Mouse (Mus musculus): ENCODE measurements around the gene Actg1.
"Not testable (repeated sequence)": the region's sequence is repeated elsewhere in the genome, so short reads cannot be mapped to it uniquely, and the experiment has no call there.

Actg1 gene

GRCm38 (mm10) chr11:120360062-120360461, 11.7 kb upstream of the Actg1 start:
- DNase-seq = peak in 1 of 2 experiments; percentile 38

GRCm38 (mm10) chr11:120359391-120359790, 11.0 kb upstream of the Actg1 start:
- peak; percentile 48 to 62 for DNase-seq

GRCm38 (mm10) chr11:120357791-120358401, 9.6 kb upstream of the Actg1 start:
- DNase-seq = no peak

- DNase-seq = peak in 1 of 2 experiments; percentile 0
Observed at GRCm38 (mm10) chr11:120356900-120357299, 8.6 kb upstream of the Actg1 start.

GRCm38 (mm10) chr11:120356319-120356840, 8.0 kb upstream of the Actg1 start:
- DNase-seq = peak in 1 of 2 experiments; percentile 0

- DNase-seq = no peak
Observed at GRCm38 (mm10) chr11:120355277-120356039, 7.1 kb upstream of the Actg1 start.

GRCm38 (mm10) chr11:120354304-120355276, 6.2 kb upstream of the Actg1 start:
- no peak for DNase-seq

- peak; percentile 70 to 75 for DNase-seq
Observed at GRCm38 (mm10) chr11:120353500-120354303, 5.4 kb upstream of the Actg1 start.

GRCm38 (mm10) chr11:120352571-120353290, 4.4 kb upstream of the Actg1 start:
- no peak for DNase-seq

GRCm38 (mm10) chr11:120352093-120352350, 3.7 kb upstream of the Actg1 start:
- DNase-seq = not testable (repeated sequence)

- DNase-seq = no peak
Observed at GRCm38 (mm10) chr11:120351250-120352092, 3.1 kb upstream of the Actg1 start.

GRCm38 (mm10) chr11:120350711-120351110, 2.4 kb upstream of the Actg1 start:
- DNase-seq = no peak

- peak; percentile 73 to 75 for DNase-seq
Observed at GRCm38 (mm10) chr11:120349986-120350702, 1.8 kb upstream of the Actg1 start.

- DNase-seq = peak in 1 of 2 experiments; percentile 50
Observed at GRCm38 (mm10) chr11:120349371-120349985, 1.1 kb upstream of the Actg1 start.

GRCm38 (mm10) chr11:120348684-120349370, 485 bp upstream of the Actg1 start:
- DNase-seq = peak; percentile 44 to 52

- peak in 1 of 2 experiments; percentile 26 for DNase-seq
Observed at GRCm38 (mm10) chr11:120347301-120347700, 1.0 kb downstream of the Actg1 start.

- DNase-seq = not testable (repeated sequence)
Observed at GRCm38 (mm10) chr11:120346383-120347034, 1.8 kb downstream of the Actg1 start.

GRCm38 (mm10) chr11:120345067-120345681, 3.2 kb downstream of the Actg1 start:
- no peak for DNase-seq
